Mouse (Mus musculus) v-Abl transformed pro-B cells (cell line): ENCODE measurements around the gene Mettl25.

ENCODE experiments used
- in situ Hi-C, 2 experiments: fragments of 400-800 bp; cut with MboI; formaldehyde crosslinking; loops; one replicate each; pipeline ENCODE4 v1.15.1; 2025; ENCODE audit not compliant: unreplicated experiment in 2 of 2

The Mettl25 gene

DNA sequence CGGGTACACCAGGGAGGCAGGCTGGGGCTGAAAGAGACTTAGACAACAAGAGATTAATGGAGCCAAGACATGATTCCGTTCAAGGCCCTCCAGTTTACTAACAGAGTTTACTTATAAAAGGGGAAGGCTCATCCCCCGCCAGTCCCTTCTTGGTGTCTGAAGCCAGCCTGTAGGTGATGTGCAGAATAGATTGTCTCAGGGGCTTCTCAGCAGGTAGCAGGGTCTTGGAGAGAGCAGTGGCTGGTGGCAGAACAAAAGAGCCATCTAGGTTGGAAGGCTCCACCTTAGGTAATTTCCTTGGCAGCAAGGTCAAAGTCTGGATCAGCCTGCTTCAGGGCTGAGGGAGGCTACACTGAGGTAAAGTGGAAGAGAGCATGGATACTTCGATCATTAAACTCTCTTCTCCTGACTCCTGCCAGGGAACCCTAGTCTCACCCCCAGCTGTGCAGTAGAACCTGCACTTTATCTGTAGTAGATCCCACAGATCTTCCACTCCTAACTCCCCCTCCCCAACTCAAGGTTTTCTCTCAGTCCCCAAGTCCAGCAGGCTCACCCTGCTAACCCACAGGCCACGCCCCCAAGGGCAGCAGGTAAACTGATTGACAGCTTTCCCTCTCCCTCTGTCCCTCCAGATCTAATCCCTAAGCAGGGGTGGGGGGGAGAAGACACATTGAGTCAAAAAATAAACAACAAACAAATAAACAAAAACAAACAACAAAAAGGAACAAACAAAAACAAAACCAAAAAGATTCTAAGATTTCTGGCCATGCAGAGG, 87.2 kb downstream of the Mettl25 start:
- in situ Hi-C loops = no loop called here

DNA sequence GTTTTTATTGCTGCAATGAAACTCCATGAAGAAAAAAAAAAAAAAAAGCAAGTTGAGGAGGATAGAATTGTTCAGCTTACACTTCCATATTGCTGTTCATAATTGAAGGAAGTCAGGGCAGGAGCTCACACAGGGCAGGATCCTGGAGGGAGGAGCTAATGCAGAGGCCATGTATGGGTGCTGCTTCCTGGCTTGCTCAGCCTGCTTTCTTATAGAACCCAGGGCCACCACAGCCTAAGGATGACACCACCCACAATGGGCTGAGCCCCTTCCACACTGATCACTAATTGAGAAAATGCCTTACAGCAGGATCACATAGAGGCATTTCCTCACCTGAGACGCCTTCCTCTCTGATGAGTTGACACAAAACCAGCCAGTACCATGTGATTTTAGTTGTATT, 95.2 kb downstream of the Mettl25 start:
- in situ Hi-C loops = no loop called here

DNA sequence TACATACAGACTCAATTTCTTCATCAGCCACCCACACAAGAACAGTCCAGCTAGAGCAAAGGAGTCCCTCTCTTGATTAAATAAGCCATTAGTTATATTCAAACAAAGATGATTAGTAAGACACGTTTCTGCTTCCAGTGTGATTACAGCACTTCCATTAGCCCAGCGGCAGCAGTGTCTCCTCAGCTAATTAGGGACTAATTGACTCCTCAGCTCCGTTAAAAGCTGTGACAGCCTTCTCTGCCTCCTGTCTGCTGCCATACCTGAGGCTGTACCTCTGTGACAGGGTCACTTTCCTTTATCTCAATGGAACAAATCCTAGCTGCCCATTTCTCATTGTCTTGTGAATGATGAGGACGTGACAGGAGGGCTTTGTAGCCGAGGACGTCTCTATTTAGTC, 99.4 kb downstream of the Mettl25 start:
- in situ Hi-C loops = no loop called here

DNA sequence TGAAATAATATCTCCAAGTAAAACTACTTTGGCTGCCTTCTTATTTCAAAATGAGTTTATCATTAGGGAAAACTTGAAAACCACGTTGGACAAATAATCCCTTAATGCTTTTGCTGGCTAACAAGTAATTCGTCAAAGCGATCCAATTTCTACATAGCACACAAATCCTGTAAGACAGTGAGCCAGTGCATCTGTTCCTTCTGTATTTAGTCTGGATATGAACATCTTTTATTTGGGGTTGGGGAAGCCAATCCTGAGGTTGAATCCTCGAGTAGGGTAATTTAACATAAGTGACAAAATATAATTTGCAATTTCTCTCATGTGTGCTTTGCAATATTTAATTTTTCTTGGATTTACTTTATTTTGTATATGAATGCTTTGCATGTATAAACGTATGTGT, 102.2 kb downstream of the Mettl25 start:
- in situ Hi-C loops = no loop called here

DNA sequence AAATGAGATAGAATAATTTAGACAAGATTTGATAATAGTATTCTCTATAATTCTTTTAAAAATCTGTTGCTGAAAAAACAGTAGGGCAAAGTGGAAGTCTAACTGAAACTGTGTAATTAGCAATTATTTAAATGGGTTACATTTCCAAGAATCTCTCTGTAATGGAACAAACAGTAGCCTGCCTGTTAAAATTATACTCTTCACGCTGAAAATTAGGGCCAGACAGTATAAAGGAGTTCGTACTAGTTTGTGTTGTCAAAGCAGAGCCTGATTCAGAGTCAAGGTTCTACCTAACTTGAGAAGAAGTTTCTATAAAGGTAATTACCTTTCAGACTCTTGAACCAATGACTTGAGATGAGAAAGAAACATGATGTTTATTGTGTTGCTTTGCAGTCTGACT, 113.4 kb downstream of the Mettl25 start:
- in situ Hi-C loops = no loop called here

DNA sequence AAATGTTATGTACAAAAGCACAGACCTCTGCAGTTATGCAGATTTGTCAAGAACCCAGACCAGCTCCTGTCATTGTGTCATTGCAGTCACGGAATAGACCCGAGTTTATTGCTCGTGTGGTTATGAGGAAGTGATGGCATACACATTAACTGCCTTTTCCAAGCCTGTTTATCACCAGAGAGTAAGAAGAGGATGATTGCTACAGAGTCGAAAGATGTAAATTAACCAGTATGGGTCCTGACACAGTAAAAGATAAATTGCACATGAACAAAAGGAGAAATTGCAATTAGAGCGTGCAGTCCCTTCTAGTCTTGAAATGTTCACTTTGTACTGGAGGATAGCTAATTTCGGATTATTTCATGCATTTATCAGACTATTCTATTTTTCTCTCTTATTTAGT, 113.8 kb downstream of the Mettl25 start:
- in situ Hi-C loops = no loop called here

DNA sequence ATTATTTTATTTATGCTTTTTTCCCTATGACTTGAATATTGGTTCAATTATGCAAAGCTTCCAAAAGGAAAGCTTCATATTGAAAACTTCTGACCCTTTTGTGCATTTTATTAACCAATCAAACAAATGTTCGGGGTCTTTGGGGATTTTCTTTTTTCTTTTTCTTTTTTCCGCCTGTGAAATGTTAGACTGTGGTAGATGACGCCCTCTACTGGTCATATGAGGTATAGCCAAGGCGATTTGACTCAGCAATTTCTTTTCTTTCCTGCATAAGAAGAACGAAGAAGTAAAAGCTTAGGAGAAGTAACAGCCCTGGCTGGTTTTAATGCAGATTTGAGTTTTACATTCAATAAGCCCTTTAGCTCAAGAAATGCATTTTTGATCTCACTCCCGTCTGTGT, 126.3 kb downstream of the Mettl25 start:
- in situ Hi-C loops = no loop called here

DNA sequence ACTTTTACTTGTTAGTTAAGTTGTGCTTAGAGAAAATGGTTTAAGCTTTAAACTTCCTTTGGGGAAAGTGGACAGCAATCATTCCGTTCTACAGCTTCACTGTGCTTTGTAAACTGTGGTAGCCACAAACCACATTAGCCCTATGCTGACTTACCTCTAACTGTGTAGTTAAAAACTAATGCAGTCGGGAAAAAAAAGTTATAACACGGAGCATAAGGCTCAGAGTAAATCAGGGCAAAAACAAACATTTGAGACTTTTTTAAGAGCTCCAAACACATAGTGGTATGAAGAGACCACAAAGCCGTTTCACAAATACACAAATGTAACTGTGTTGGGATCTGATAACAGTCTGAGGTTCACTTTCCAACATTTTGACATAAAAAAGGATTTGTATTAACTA, 126.8 kb downstream of the Mettl25 start:
- in situ Hi-C loops = no loop called here

DNA sequence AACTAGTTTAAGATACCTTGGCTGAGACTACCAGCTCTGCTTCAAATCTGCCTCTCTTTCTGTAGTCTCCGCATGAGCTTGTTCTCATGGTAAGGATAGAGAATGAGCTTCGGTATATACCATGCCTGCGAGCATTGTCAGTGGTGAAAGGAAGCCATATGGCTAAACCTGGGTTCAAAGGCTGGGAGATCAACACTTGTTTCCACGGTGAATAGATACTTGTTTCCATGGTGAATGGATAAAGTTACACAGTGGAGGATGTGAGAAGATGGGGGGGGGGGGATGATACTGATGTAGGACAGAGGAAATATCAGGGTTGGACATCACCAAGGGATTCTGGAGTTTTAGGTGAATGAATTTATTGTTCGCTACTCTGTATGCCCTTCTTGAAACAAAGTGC, 128.0 kb downstream of the Mettl25 start:
- in situ Hi-C loops = no loop called here
